Mouse (Mus musculus) heart, embryonic 11.5 days (tissue): Measurements from ENCODE around the gene Kcnk1. TPM values are rescaled to one million over a fixed set of nuclear protein-coding genes. Genes with fewer than 3 reads are reported as not detected.

ENCODE experiments used
- ATAC-seq: fragments of 200-750 bp; cut with Nextera tagmentation; replicated peaks from 2 replicates; pipeline ENCODE4 v1.8.0; 2017; ENCODE audit warnings: moderate library complexity; ENCODE audit not compliant: insufficient number of reproducible peaks, low FRiP score, low TSS enrichment
- H3K27ac ChIP-seq: fragments of 300-500 bp; sonication (generic); 2 replicates; pipeline ENCODE4 v1.5.1; 2014; ENCODE audit warnings: mild to moderate bottlenecking, low read depth, low read length
- H3K27me3 ChIP-seq: fragments of 300-500 bp; sonication (generic); 2 replicates; pipeline ENCODE4 v1.6.1; 2014; ENCODE audit warnings: mild to moderate bottlenecking, low read length, mixed read lengths; ENCODE audit not compliant: control insufficient read depth, insufficient read depth
- H3K36me3 ChIP-seq: fragments of 300-500 bp; sonication (generic); 2 replicates; pipeline ENCODE4 v1.6.1; 2014; ENCODE audit warnings: mild to moderate bottlenecking, low read length, moderate library complexity, mixed read lengths; ENCODE audit not compliant: control insufficient read depth, insufficient read depth
- H3K4me1 ChIP-seq: fragments of 300-500 bp; sonication (generic); 2 replicates; pipeline ENCODE4 v1.6.1; 2014; ENCODE audit warnings: low read length; ENCODE audit not compliant: control insufficient read depth, insufficient read depth
- H3K4me2 ChIP-seq: fragments of 300-500 bp; sonication (generic); 2 replicates; pipeline ENCODE4 v1.6.1; 2014; ENCODE audit warnings: mild to moderate bottlenecking, moderate library complexity
- H3K4me3 ChIP-seq: fragments of 300-500 bp; sonication (generic); 2 replicates; pipeline ENCODE4 v1.5.1; 2014; ENCODE audit warnings: low read depth, low read length
- H3K9ac ChIP-seq: fragments of 300-500 bp; sonication (generic); 2 replicates; pipeline ENCODE4 v1.6.1; 2014; ENCODE audit warnings: mild to moderate bottlenecking, low read depth, low read length, moderate library complexity
- H3K9me3 ChIP-seq: fragments of 300-500 bp; sonication (generic); replicated peaks from 2 replicates; pipeline ENCODE4 v1.6.1; 2016; ENCODE audit warnings: low read length; ENCODE audit not compliant: control insufficient read depth
- WGBS: fragments of 180-500 bp; shearing (Covaris S2); extraction: QIAGEN DNeasy Blood & Tissue Kit; methylation state at CpG from one replicate; pipeline ENCODE4 v1.1.7; 2014; ENCODE audit not compliant: insufficient replicate concordance; 5-methylcytosine and 5-hydroxymethylcytosine counted together
- polyA plus RNA-seq: library from polyadenylated mRNA; unstranded; fragments of >200 nt; fragmentation: Nextera tagmentation; extraction: Ambion mirVana; gene quantifications from 2 replicates; pipeline ENCODE4 v1.2.1, GENCODE M21; 2014

Kcnk1 gene
- polyA plus RNA-seq, 1 experiment from 2014 or later: 4.0 TPM

DNA sequence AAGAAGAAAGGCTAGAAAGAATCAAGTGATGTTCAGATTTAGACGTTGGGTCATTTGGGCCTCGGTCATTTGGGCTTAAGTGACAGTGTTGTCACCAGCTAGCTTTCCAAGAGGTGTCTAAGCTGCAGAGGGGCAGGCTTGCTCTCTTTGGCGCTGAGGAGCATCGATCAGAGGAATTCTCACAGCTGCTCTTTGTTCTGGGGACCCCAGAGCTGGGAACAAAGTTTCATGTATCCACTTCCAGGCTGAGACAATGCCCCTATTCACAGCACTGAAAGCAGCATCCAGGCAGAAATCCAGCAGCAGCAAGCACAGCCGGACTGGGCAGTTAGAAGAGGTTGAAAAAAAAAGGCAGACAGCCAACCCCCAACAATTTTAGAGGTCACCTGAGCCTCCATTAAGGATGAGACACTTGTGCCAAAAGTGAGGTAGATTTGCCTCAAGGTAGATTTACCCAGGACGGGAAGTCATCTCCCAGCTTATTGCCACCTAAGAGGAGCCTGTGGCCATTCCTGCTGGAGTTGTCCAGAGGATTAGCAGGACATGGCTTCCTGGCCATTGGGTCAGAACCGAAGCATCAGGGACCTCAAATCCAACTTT, 78.3 kb downstream of the Kcnk1 start:
- H3K27ac ChIP-seq: no peak overlapping the region
- H3K27me3 ChIP-seq: 0 out of 2 replicates have a peak, but pooled peaks cover 3% of the 10 kb centered on the region
- H3K9ac ChIP-seq: no peak overlapping the region
- 61% methylated on average over 7 of the region's 7 CpGs for WGBS
- H3K36me3 ChIP-seq: no peaks in the 10 kb centered on the region
- no peaks in the 10 kb centered on the region for H3K9me3 ChIP-seq
- ATAC-seq: no peak
- no peak overlapping the region for H3K4me3 ChIP-seq
- no peak overlapping the region for H3K4me2 ChIP-seq
- H3K4me1 ChIP-seq: no peaks in the 10 kb centered on the region

- H3K4me2 ChIP-seq: no peak overlapping the region
- no peak overlapping the region for H3K4me3 ChIP-seq
- H3K9me3 ChIP-seq: no peaks in the 10 kb centered on the region
- ATAC-seq: no peak
- no peak overlapping the region for H3K27ac ChIP-seq
- H3K27me3 ChIP-seq: 0 out of 2 replicates have a peak, but pooled peaks cover 3% of the 10 kb centered on the region
- no peak overlapping the region for H3K9ac ChIP-seq
- WGBS: 75% methylated on average over 1 of the region's 1 CpGs
- H3K4me1 ChIP-seq: no peaks in the 10 kb centered on the region
- H3K36me3 ChIP-seq: no peaks in the 10 kb centered on the region
Measured at GRCm38 (mm10) chr8:126074111-126074510, 79.1 kb downstream of the Kcnk1 start.

- H3K4me2 ChIP-seq: no peak overlapping the region
- H3K9ac ChIP-seq: no peak overlapping the region
- no peak overlapping the region for H3K4me3 ChIP-seq
- H3K27ac ChIP-seq: no peak overlapping the region
- WGBS: 12% methylated on average over 10 of the region's 10 CpGs
- H3K36me3 ChIP-seq: no peaks in the 10 kb centered on the region
- no peak for ATAC-seq
- no peaks in the 10 kb centered on the region for H3K4me1 ChIP-seq
- 0 out of 2 replicates have a peak, but pooled peaks cover 3% of the 10 kb centered on the region for H3K27me3 ChIP-seq
- no peaks in the 10 kb centered on the region for H3K9me3 ChIP-seq
Measured at GRCm38 (mm10) chr8:126075400-126075799, 80.4 kb downstream of the Kcnk1 start.

Other genes starting within 250 kb of the Kcnk1 start
- gene Pcnx2, start 96.9 kb upstream of the Kcnk1 start, polyA plus RNA-seq: 0.06 and 0.27 TPM in 2 replicates
- gene Map3k21, start 84.7 kb upstream of the Kcnk1 start, polyA plus RNA-seq: 0.06 and 0.10 TPM in 2 replicates